24 mouse cellular contexts compared by ENCODE assay signal in genomic region chr15:89488611-89489117, GRCm38 (mm10). TPM values are rescaled to one million over a fixed set of nuclear protein-coding genes. Genes with fewer than 3 reads are reported as not detected.
DNase-seq lines count a peak whose midpoint lies in the region; TF ChIP-seq lines count a peak whose summit lies in the region.
"Had no signal": no experiment of that assay in that cellular context is flagged by ENCODE, and none has a peak within 500 bp of the region (broad histone marks: within the 10 kb centered on the region; RNA-seq: fewer than 3 reads in every experiment).

No protein-coding gene starts in this region.

- H3K4me3 ChIP-seq in C2C12 (ENCODE audit: insufficient read depth, poor library complexity, severe bottlenecking) (no peak overlapping the region), E14TG2a.4 (replicated peaks; ENCODE audit: low read length) (peak overlapping the region; percentile 62; the same call in 1 of the 2 replicates), myocyte (no peak overlapping the region)
- H3K4me3 ChIP-seq: forebrain, embryonic 10.5 days; forebrain, embryonic 13.5 days; hindbrain, embryonic 12.5 days; hindbrain, embryonic 15.5 days had no signal

- H3K36me3 ChIP-seq in C2C12 (ENCODE audit: control insufficient read depth, insufficient read depth) (no peaks in the 10 kb centered on the region), E14TG2a.4 (ENCODE audit: insufficient read depth, low read length) (no peaks in the 10 kb centered on the region), myocyte (ENCODE audit: control insufficient read depth, insufficient read depth) (no peaks in the 10 kb centered on the region)
- H3K36me3 ChIP-seq: forebrain, embryonic 10.5 days; hindbrain, embryonic 12.5 days; hindbrain, embryonic 15.5 days had no signal

- no peaks in the 10 kb centered on the region for H3K79me2 ChIP-seq in C2C12 (ENCODE audit: control insufficient read depth, insufficient read depth)
- no peaks in the 10 kb centered on the region for H3K79me2 ChIP-seq in myocyte (ENCODE audit: control insufficient read depth, insufficient read depth)

- no peaks in the 10 kb centered on the region for H3K79me3 ChIP-seq in C2C12 (ENCODE audit: low read depth)

- H3K27me3 ChIP-seq in C2C12 (ENCODE audit: control insufficient read depth, insufficient read depth, insufficient read length) (no peaks in the 10 kb centered on the region), E14TG2a.4 (ENCODE audit: insufficient read depth, low read length) (peaks cover 12% of the 10 kb centered on the region; the same call in 1 of the 2 replicates), myocyte (ENCODE audit: control insufficient read depth, insufficient read depth, insufficient read length) (no peaks in the 10 kb centered on the region)
- H3K27me3 ChIP-seq: forebrain, embryonic 13.5 days; hindbrain, embryonic 12.5 days; hindbrain, embryonic 15.5 days had no signal

- TF ChIP-seq CTCF in C2C12 (IDR thresholded peaks at IDR 0.05; ENCODE audit: control insufficient read depth, insufficient read depth, insufficient read length) (no peak), E14TG2a.4 (conservative IDR thresholded peaks at IDR 0.05; ENCODE audit: low read length) (no peak)

- no peak for TF ChIP-seq POLR2A in myocyte (IDR thresholded peaks at IDR 0.05; ENCODE audit: insufficient read length, low read depth)

- peak overlapping the region; percentile 37 for H3ac ChIP-seq in C2C12 (ENCODE audit: control insufficient read depth, insufficient read length, low read depth)
- H3ac ChIP-seq in myocyte (ENCODE audit: control insufficient read depth, insufficient read length) = no peak overlapping the region

- DNase-seq in R1 (ENCODE audit: low read depth, low spot score) = peak; percentile 87
- no peak for DNase-seq in embryo, embryonic 11 days
- no peak for DNase-seq in urinary bladder, postnatal 10 days (ENCODE audit: low spot score)
- DNase-seq: adrenal gland, adult 2 months; adrenal gland, postnatal 14 days; cerebellum, adult 11-12 months; cerebellum, adult 8-10 months; cerebellum, postnatal 10 days; cerebellum, postnatal 36 days; gastrocnemius, postnatal 10 days; gastrocnemius, postnatal 36 days; kidney, adult 11 months had no signal

- H3K4me2 ChIP-seq in myocyte (ENCODE audit: low read depth) = peak overlapping the region; percentile 82
- H3K4me2 ChIP-seq: forebrain, embryonic 13.5 days; heart, embryonic 11.5 days; hindbrain, embryonic 12.5 days; hindbrain, embryonic 15.5 days had no signal

- peaks cover 26% of the 10 kb centered on the region for H3K4me1 ChIP-seq in E14TG2a.4 (replicated peaks; ENCODE audit: low read depth, low read length)
- H3K4me1 ChIP-seq: forebrain, embryonic 10.5 days; forebrain, embryonic 13.5 days; hindbrain, embryonic 12.5 days; hindbrain, embryonic 15.5 days had no signal

- H3K9me3 ChIP-seq in E14TG2a.4 (ENCODE audit: low read length) = no peaks in the 10 kb centered on the region
- H3K9me3 ChIP-seq: forebrain, embryonic 10.5 days; hindbrain, embryonic 12.5 days; hindbrain, embryonic 15.5 days had no signal

TF ChIP-seq in C2C12, 6 proteins besides CTCF, POLR2A, EP300 and RAD21:
- TF ChIP-seq MAX (IDR thresholded peaks at IDR 0.05) (peak; percentile 78), MYOG (IDR thresholded peaks at IDR 0.05; ENCODE audit: control insufficient read depth, extremely low read depth, insufficient read length) (no peak)

TF ChIP-seq in myocyte, 11 proteins besides CTCF, POLR2A, EP300 and RAD21:
- TF ChIP-seq CEBPB (IDR thresholded peaks at IDR 0.05; ENCODE audit: insufficient read depth, poor library complexity, severe bottlenecking) (no peak), TCF3 (IDR thresholded peaks at IDR 0.05; ENCODE audit: insufficient read length, low read depth) (no peak), SRF (IDR thresholded peaks at IDR 0.05; ENCODE audit: control insufficient read depth, insufficient read length, low read depth) (no peak), POLR2AphosphoS2 (IDR thresholded peaks at IDR 0.05; ENCODE audit: insufficient read length, low read depth) (no peak), MYOD1 (IDR thresholded peaks at IDR 0.05; ENCODE audit: control insufficient read depth in 1 of 3, insufficient read length in 2 of 3, low read depth in 2 of 3) (no peak), MYOG (IDR thresholded peaks at IDR 0.05; ENCODE audit: control insufficient read depth in 1 of 3, insufficient read depth in 1 of 3, insufficient read length in 2 of 3, low read depth in 2 of 3) (no peak)

RNA-seq across cellular contexts. Expression of gene Shank3, which starts 10.8 kb away (rescaled TPM):
- polyA plus RNA-seq in C2C12 (2012; fragmentation: generic; extraction: Trizol) = 4.0 TPM
- polyA plus RNA-seq in myocyte (2012; fragmentation: generic; extraction: Trizol) = 1.4 TPM

RNA-seq across cellular contexts. Expression of gene Arsa, which starts 11.4 kb away (rescaled TPM):
- polyA plus RNA-seq in C2C12 (2012; fragmentation: generic; extraction: Trizol) (22.3 TPM), myocyte (2012; fragmentation: generic; extraction: Trizol) (33.2 TPM)

RNA-seq across cellular contexts. Expression of gene Mapk8ip2, which starts 35.0 kb away (rescaled TPM):
- not detected for polyA plus RNA-seq in C2C12 (2012; fragmentation: generic; extraction: Trizol)
- polyA plus RNA-seq in myocyte (2012; fragmentation: generic; extraction: Trizol) = 0.01 TPM

RNA-seq across cellular contexts. Expression of gene Chkb, which starts 59.0 kb away (rescaled TPM):
- polyA plus RNA-seq in C2C12 (2012; fragmentation: generic; extraction: Trizol) (47.1 TPM), myocyte (2012; fragmentation: generic; extraction: Trizol) (35.6 TPM)

RNA-seq across cellular contexts. Expression of gene Gm44502, which starts 59.2 kb away (rescaled TPM):
- polyA plus RNA-seq in C2C12 (2012; fragmentation: generic; extraction: Trizol) (0.06 TPM), myocyte (2012; fragmentation: generic; extraction: Trizol) (0.11 TPM)
- polyA plus RNA-seq: embryonic facial prominence, embryonic 11.5 days; embryonic facial prominence, embryonic 14.5 days; forebrain, embryonic 10.5 days; forebrain, embryonic 13.5 days; forebrain, embryonic 16.5 days; hindbrain, embryonic 12.5 days; hindbrain, embryonic 15.5 days; intestine, embryonic 14.5 days had no signal
